Mouse (Mus musculus) brown adipose tissue, adult 24 weeks (tissue): ENCODE results near the gene Pla2g1b. TPM values are rescaled to one million over a fixed set of nuclear protein-coding genes. Genes with fewer than 3 reads are reported as not detected.
"Not testable (repeated sequence)": the region's sequence is repeated elsewhere in the genome, so short reads cannot be mapped to it uniquely, and the experiment has no call there.

ENCODE experiments used
- H3K27ac ChIP-seq: fragments of 200-500 bp; replicated peaks from 2 replicates; pipeline ENCODE4 v1.5.1; 2012; ENCODE audit warnings: low read depth, mild to moderate bottlenecking, low read length
- H3K4me1 ChIP-seq: fragments of 200-500 bp; 2 replicates; pipeline ENCODE4 v1.6.1; 2012; ENCODE audit warnings: low read length, mixed read lengths; ENCODE audit not compliant: control insufficient read depth, insufficient read depth, insufficient read length
- H3K4me3 ChIP-seq: fragments of 200-500 bp; 2 replicates; pipeline ENCODE4 v1.5.1; 2012; ENCODE audit warnings: low read depth, mild to moderate bottlenecking, low read length, moderate library complexity; ENCODE audit not compliant: insufficient read depth
- polyA plus RNA-seq: library from polyadenylated mRNA; stranded (reverse); fragments of >200 nt; gene quantifications from 2 replicates; pipeline ENCODE4 v1.2.4, GENCODE M21; 2012; ENCODE audit not compliant: missing spikeins, insufficient read depth, insufficient read length

Gene Pla2g1b
- polyA plus RNA-seq, 1 experiment = not detected

- Histone ChIP-seq H3K4me3 (no peak overlapping the region), H3K4me1 (no peaks in the 10 kb centered on the region; the same call in 1 of the 2 replicates), H3K27ac (no peak overlapping the region)
Observed at GRCm38 (mm10) chr5:115503035-115503434, 37.0 kb downstream of the Pla2g1b start.

GRCm38 (mm10) chr5:115505617-115506016, 39.6 kb downstream of the Pla2g1b start:
- H3K27ac ChIP-seq, H3K4me1 ChIP-seq: not testable (repeated sequence)

GRCm38 (mm10) chr5:115506454-115507201, 40.6 kb downstream of the Pla2g1b start, which contains the start of gene Pxn:
Gene Pxn (plus strand): TSS chr5:115506676.
- peak within 1 kb of the TSS; percentile 78 for H3K27ac ChIP-seq
- peaks cover 11% of the 10 kb centered on the region for H3K4me1 ChIP-seq
- peak within 1 kb of the TSS; percentile 79 for H3K4me3 ChIP-seq

More at GRCm38 (mm10) chr5:115505617-115506016, 39.6 kb downstream of the Pla2g1b start:
- not testable (repeated sequence) for H3K4me3 ChIP-seq

GRCm38 (mm10) chr5:115507267-115507980, 41.4 kb downstream of the Pla2g1b start:
- peak overlapping the region; percentile 79 for H3K4me3 ChIP-seq
- H3K4me1 ChIP-seq = peaks cover 19% of the 10 kb centered on the region
- peak overlapping the region; percentile 78 for H3K27ac ChIP-seq

- Histone ChIP-seq H3K27ac (peak overlapping the region; percentile 78), H3K4me3 (peak overlapping the region; percentile 79), H3K4me1 (peaks cover 22% of the 10 kb centered on the region)
Observed at GRCm38 (mm10) chr5:115507981-115508858, 42.2 kb downstream of the Pla2g1b start.

GRCm38 (mm10) chr5:115508859-115509147, 42.7 kb downstream of the Pla2g1b start:
- Histone ChIP-seq H3K4me1 (peaks cover 27% of the 10 kb centered on the region), H3K27ac (peak overlapping the region; percentile 78), H3K4me3 (peak overlapping the region; percentile 79)

GRCm38 (mm10) chr5:115509321-115509761, 43.3 kb downstream of the Pla2g1b start:
- peaks cover 33% of the 10 kb centered on the region for H3K4me1 ChIP-seq
- H3K4me3 ChIP-seq = peak overlapping the region; percentile 79
- peak overlapping the region; percentile 78 for H3K27ac ChIP-seq

- H3K4me1 ChIP-seq = peaks cover 39% of the 10 kb centered on the region
- H3K4me3 ChIP-seq = peak overlapping the region; percentile 79
Observed at GRCm38 (mm10) chr5:115509790-115510689, 44.0 kb downstream of the Pla2g1b start.

GRCm38 (mm10) chr5:115512375-115512774, 46.3 kb downstream of the Pla2g1b start:
- Histone ChIP-seq H3K4me1 (peaks cover 39% of the 10 kb centered on the region), H3K4me3 (no peak overlapping the region), H3K27ac (peak overlapping the region; percentile 33; the same call in 1 of the 2 replicates)

More at GRCm38 (mm10) chr5:115509790-115510689, 44.0 kb downstream of the Pla2g1b start:
- H3K27ac ChIP-seq = peak overlapping the region; percentile 78

- peak overlapping the region; percentile 28; the same call in 1 of the 2 replicates for H3K27ac ChIP-seq
Observed at GRCm38 (mm10) chr5:115513246-115513645, 47.2 kb downstream of the Pla2g1b start.

GRCm38 (mm10) chr5:115513721-115514120, 47.7 kb downstream of the Pla2g1b start:
- no peak overlapping the region for H3K4me3 ChIP-seq
- peaks cover 38% of the 10 kb centered on the region for H3K4me1 ChIP-seq
- H3K27ac ChIP-seq = peak overlapping the region; percentile 92

More at GRCm38 (mm10) chr5:115513246-115513645, 47.2 kb downstream of the Pla2g1b start:
- H3K4me1 ChIP-seq = peaks cover 41% of the 10 kb centered on the region
- no peak overlapping the region for H3K4me3 ChIP-seq

GRCm38 (mm10) chr5:115514346-115514745, 48.3 kb downstream of the Pla2g1b start:
- no peak overlapping the region for H3K4me3 ChIP-seq
- peaks cover 43% of the 10 kb centered on the region for H3K4me1 ChIP-seq

GRCm38 (mm10) chr5:115514896-115515587, 49.0 kb downstream of the Pla2g1b start:
- peaks cover 42% of the 10 kb centered on the region for H3K4me1 ChIP-seq
- H3K27ac ChIP-seq = peak overlapping the region; percentile 92
- H3K4me3 ChIP-seq = peak overlapping the region; percentile 41

More at GRCm38 (mm10) chr5:115514346-115514745, 48.3 kb downstream of the Pla2g1b start:
- peak overlapping the region; percentile 92 for H3K27ac ChIP-seq
